Mouse (Mus musculus): Measurements from ENCODE around the gene Kmt2d. TPM values are rescaled to one million over a fixed set of nuclear protein-coding genes. Genes with fewer than 3 reads are reported as not detected.

Gene Kmt2d
- polyA plus RNA-seq, 1 experiment from 2014 or later = 4.2 TPM

DNA sequence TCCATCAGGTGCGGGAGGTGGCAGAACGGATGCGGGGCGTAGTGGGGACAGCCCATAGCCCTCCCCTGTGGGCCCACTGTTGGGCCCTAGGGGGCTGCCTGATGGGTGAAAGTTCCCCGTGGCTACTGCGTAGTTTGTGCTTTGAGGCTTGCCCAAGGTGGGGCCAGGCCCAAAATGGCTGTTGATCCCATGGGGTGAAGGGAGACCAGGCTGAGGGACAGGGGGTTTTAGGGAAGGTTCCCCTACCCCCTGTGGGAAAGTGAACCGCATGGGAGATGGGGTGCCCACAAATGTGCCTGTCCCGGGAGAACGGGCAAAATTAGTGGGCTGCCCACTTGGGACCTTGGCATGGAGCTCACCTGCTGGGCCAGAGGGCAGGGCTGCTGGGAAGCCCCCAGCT, 18.9 kb downstream of the Kmt2d start:
- no peaks in the 10 kb centered on the region for H3K4me1 ChIP-seq (replicated peaks)
- H3K4me3 ChIP-seq (replicated peaks) = no peak overlapping the region
- ATAC-seq (ENCODE audit: low read depth) = no peak
- H3K9ac ChIP-seq = no peak overlapping the region
- H3K9me3 ChIP-seq (replicated peaks) = no peaks in the 10 kb centered on the region
- H3K36me3 ChIP-seq = peaks cover 100% of the 10 kb centered on the region
- DNase-seq = no peak
- no peak overlapping the region for H3K4me2 ChIP-seq
- H3K27ac ChIP-seq = no peak overlapping the region
- 87% methylated on average over 9 of the region's 9 CpGs for WGBS (ENCODE audit: insufficient replicate concordance)
- no peaks in the 10 kb centered on the region for H3K27me3 ChIP-seq

GRCm38 (mm10) chr15:98851229-98851818, 19.7 kb downstream of the Kmt2d start:
- Histone ChIP-seq H3K4me2 (no peak overlapping the region), H3K27ac (no peak overlapping the region), H3K9me3 (replicated peaks) (no peaks in the 10 kb centered on the region), H3K4me1 (replicated peaks) (no peaks in the 10 kb centered on the region), H3K27me3 (no peaks in the 10 kb centered on the region), H3K4me3 (replicated peaks) (no peak overlapping the region), H3K36me3 (peaks cover 100% of the 10 kb centered on the region), H3K9ac (no peak overlapping the region)
- ATAC-seq (ENCODE audit: low read depth) (no peak), DNase-seq (no peak)
- 90% methylated on average over 21 of the region's 21 CpGs for WGBS (ENCODE audit: insufficient replicate concordance)

GRCm38 (mm10) chr15:98850668-98851067, 20.3 kb downstream of the Kmt2d start:
- Histone ChIP-seq H3K4me1 (replicated peaks) (0 out of 2 replicates have a peak, but pooled peaks cover under 1% of the 10 kb centered on the region), H3K27me3 (no peaks in the 10 kb centered on the region), H3K36me3 (peaks cover 100% of the 10 kb centered on the region), H3K9me3 (replicated peaks) (no peaks in the 10 kb centered on the region), H3K9ac (no peak overlapping the region), H3K4me2 (no peak overlapping the region), H3K27ac (no peak overlapping the region), H3K4me3 (replicated peaks) (no peak overlapping the region)
- WGBS (ENCODE audit: insufficient replicate concordance) = 88% methylated on average over 14 of the region's 14 CpGs
- ATAC-seq (ENCODE audit: low read depth) (no peak), DNase-seq (no peak)

DNA sequence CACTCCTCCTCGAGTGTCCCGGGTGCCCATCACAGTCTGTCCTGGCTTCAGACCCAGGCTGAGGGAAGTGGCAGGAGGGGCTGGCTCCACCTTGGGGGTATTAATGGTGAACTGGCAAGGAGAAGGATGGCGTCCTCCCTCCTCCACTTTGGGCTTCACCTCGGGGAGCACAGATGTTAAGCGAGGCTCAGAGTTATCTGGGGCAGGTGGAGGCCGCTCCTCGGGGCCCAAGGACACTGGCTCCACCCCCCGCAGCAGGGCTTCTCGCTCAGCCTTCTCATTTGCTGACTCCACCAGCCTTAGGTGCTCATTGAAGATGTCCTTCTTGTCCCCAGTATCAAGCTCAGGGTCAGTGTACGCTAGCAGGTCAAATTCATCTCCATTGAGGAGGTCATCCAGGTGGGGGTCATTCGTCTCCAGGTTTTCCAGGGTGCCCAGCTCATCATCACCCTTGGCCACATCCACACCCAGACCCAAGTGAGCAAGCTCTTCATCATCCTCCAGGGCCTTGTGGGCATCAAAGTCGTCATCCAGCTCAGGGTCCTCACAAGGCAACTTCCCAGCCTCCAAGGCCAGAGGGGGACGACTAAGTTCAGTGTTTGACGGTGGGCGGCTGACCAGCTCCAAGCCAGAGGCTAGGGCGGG, 20.9 kb downstream of the Kmt2d start:
- WGBS (ENCODE audit: insufficient replicate concordance) = 86% methylated on average over 16 of the region's 16 CpGs
- ATAC-seq (ENCODE audit: low read depth) (no peak), DNase-seq (no peak)
- no peak overlapping the region for H3K27ac ChIP-seq
- H3K4me1 ChIP-seq (replicated peaks) = 0 out of 2 replicates have a peak, but pooled peaks cover 2% of the 10 kb centered on the region
- H3K9ac ChIP-seq = no peak overlapping the region
- H3K9me3 ChIP-seq (replicated peaks) = no peaks in the 10 kb centered on the region
- peaks cover 100% of the 10 kb centered on the region for H3K36me3 ChIP-seq
- no peak overlapping the region for H3K4me3 ChIP-seq (replicated peaks)
- H3K27me3 ChIP-seq = no peaks in the 10 kb centered on the region
- no peak overlapping the region for H3K4me2 ChIP-seq

- Histone ChIP-seq H3K4me1 (replicated peaks) (peaks cover 9% of the 10 kb centered on the region), H3K27me3 (no peaks in the 10 kb centered on the region), H3K4me2 (no peak overlapping the region), H3K9ac (no peak overlapping the region), H3K36me3 (peaks cover 100% of the 10 kb centered on the region), H3K4me3 (replicated peaks) (no peak overlapping the region), H3K27ac (no peak overlapping the region), H3K9me3 (replicated peaks) (no peaks in the 10 kb centered on the region)
- DNase-seq = no peak
- 94% methylated on average over 11 of the region's 11 CpGs for WGBS (ENCODE audit: insufficient replicate concordance)
- ATAC-seq (ENCODE audit: low read depth) = no peak
These were observed 21.8 kb downstream of the Kmt2d start for GRCm38 (mm10) chr15:98849165-98849564.

GRCm38 (mm10) chr15:98846140-98846539, 24.9 kb downstream of the Kmt2d start:
- Histone ChIP-seq H3K9me3 (replicated peaks) (no peaks in the 10 kb centered on the region), H3K4me3 (replicated peaks) (no peak overlapping the region), H3K4me2 (no peak overlapping the region), H3K36me3 (peaks cover 100% of the 10 kb centered on the region), H3K9ac (no peak overlapping the region), H3K27me3 (no peaks in the 10 kb centered on the region), H3K4me1 (replicated peaks) (peaks cover 15% of the 10 kb centered on the region), H3K27ac (no peak overlapping the region)
- DNase-seq = no peak
- 83% methylated on average over 8 of the region's 8 CpGs for WGBS (ENCODE audit: insufficient replicate concordance)
- no peak for ATAC-seq (ENCODE audit: low read depth)

- Histone ChIP-seq H3K9ac (no peak overlapping the region), H3K4me2 (no peak overlapping the region), H3K36me3 (peaks cover 100% of the 10 kb centered on the region), H3K4me1 (replicated peaks) (peaks cover 15% of the 10 kb centered on the region), H3K9me3 (replicated peaks) (no peaks in the 10 kb centered on the region), H3K27me3 (no peaks in the 10 kb centered on the region), H3K4me3 (replicated peaks) (no peak overlapping the region), H3K27ac (no peak overlapping the region; the same call in 1 of the 2 replicates)
- WGBS (ENCODE audit: insufficient replicate concordance) = 84% methylated on average over 2 of the region's 2 CpGs
- ATAC-seq (ENCODE audit: low read depth) = no peak
- no peak for DNase-seq
These were observed 25.9 kb downstream of the Kmt2d start for GRCm38 (mm10) chr15:98845149-98845548.

GRCm38 (mm10) chr15:98843595-98844223, 27.3 kb downstream of the Kmt2d start:
- ATAC-seq (ENCODE audit: low read depth) = no peak

DNA sequence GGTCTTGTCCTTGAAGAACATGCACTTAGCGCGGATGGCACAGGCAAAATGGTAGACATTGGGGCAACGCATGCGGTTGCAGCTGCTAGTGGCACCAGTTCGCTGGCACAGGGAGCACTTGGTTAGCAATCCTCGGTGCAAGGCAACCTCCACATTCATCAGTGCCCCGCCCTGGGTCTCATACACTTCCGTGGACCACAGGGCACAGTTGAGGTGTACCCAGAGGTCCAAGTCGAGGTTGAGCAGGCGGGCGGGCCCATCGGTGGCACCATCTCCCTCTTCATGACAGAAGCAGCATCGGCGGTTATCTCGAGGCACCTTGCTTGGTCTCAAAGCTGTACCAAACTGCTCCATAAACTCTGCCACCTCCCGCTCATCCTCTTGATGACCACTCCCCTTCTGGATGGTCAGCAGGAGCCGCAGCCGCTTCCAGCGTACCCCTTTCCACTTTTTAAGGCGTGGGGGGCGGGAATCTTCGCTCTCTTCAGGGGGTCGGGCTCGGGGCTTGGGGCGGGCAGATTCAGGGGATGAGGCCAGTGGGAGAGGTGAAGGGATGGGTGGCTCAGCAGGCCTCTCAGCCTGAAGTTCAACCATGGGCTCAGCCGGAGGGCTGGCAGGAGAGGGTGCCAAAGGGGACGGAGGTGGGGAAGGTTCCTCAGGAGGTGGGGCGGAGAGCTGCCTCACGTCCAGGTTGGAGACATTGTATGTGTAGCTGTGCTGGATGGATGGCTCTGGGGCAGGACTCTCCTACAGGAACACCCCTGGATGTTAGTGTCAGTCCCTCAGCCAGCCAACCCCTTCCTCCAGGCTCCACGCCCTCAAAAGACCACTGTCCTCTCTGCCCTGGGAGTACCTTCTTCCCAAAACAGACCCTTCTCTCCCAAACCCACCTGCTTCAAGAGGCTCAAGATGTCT, 31.1 kb downstream of the Kmt2d start:
- Histone ChIP-seq H3K4me3 (replicated peaks) (no peak overlapping the region), H3K36me3 (peaks cover 100% of the 10 kb centered on the region), H3K27me3 (no peaks in the 10 kb centered on the region), H3K4me2 (no peak overlapping the region), H3K4me1 (replicated peaks) (peaks cover 57% of the 10 kb centered on the region), H3K9me3 (replicated peaks) (no peaks in the 10 kb centered on the region), H3K9ac (no peak overlapping the region), H3K27ac (peak overlapping the region; percentile 99; the same call in 1 of the 2 replicates)
- 90% methylated on average over 30 of the region's 30 CpGs for WGBS (ENCODE audit: insufficient replicate concordance)
- ATAC-seq (ENCODE audit: low read depth) (no peak), DNase-seq (no peak)

More at GRCm38 (mm10) chr15:98843595-98844223, 27.3 kb downstream of the Kmt2d start:
- Histone ChIP-seq H3K27me3 (no peaks in the 10 kb centered on the region), H3K4me2 (no peak overlapping the region), H3K9me3 (replicated peaks) (no peaks in the 10 kb centered on the region), H3K27ac (0 out of 2 replicates have a peak overlapping the region, but pooled peaks have one; percentile 6), H3K9ac (no peak overlapping the region), H3K36me3 (peaks cover 100% of the 10 kb centered on the region), H3K4me1 (replicated peaks) (peaks cover 25% of the 10 kb centered on the region), H3K4me3 (replicated peaks) (no peak overlapping the region)
- WGBS (ENCODE audit: insufficient replicate concordance) = 87% methylated on average over 11 of the region's 11 CpGs
- DNase-seq = no peak

DNA sequence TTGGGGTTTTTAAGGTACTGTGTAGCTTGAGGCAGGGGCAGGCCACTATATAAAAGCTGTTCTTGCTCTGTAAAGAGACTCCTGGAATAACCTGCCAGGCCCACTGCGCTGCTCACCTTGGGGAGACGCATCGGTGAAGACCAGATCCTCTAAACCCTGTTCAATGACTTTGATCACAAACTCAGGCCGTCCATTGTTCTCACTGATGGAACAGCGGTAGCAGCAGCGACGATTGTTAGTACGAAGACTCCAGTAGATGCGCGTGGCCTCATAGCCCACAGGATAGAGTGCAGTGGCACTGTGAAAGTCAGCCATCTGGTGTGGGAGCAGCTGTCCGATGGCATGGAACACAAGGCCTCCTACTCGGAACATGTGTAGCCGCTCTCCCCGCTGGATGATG, 31.8 kb downstream of the Kmt2d start:
- H3K9ac ChIP-seq = no peak overlapping the region
- H3K9me3 ChIP-seq (replicated peaks) = no peaks in the 10 kb centered on the region
- DNase-seq (no peak), ATAC-seq (ENCODE audit: low read depth) (no peak)
- WGBS (ENCODE audit: insufficient replicate concordance) = 91% methylated on average over 14 of the region's 14 CpGs
- H3K36me3 ChIP-seq = peaks cover 100% of the 10 kb centered on the region
- H3K4me1 ChIP-seq (replicated peaks) = peaks cover 51% of the 10 kb centered on the region
- no peaks in the 10 kb centered on the region for H3K27me3 ChIP-seq
- H3K27ac ChIP-seq = peak overlapping the region; percentile 99
- no peak overlapping the region for H3K4me2 ChIP-seq
- no peak overlapping the region for H3K4me3 ChIP-seq (replicated peaks)

DNA sequence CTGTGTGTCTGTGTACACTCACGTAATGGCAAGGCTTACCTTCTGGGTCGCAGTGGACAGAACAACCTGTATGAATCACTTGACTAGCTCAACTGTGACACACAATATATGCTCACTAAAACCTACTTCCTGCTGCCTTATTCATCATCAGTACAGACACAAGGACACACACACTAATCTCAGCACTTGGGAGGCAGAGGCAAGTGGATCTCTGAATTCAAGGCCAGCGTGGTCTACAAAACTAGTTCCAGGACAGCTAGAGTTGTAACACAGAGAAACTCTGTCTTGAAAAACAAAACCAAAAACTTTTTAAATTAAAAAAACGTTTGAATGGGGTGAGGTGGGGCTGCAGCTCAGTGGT, 33.3 kb downstream of the Kmt2d start:
- Histone ChIP-seq H3K27ac (peak overlapping the region; percentile 99), H3K27me3 (no peaks in the 10 kb centered on the region), H3K4me1 (replicated peaks) (peaks cover 57% of the 10 kb centered on the region), H3K4me2 (peak overlapping the region; percentile 60), H3K9ac (peak overlapping the region; percentile 67), H3K36me3 (peaks cover 100% of the 10 kb centered on the region), H3K4me3 (replicated peaks) (0 out of 2 replicates have a peak overlapping the region, but pooled peaks have one; percentile 33), H3K9me3 (replicated peaks) (no peaks in the 10 kb centered on the region)
- 49% methylated on average over 4 of the region's 4 CpGs for WGBS (ENCODE audit: insufficient replicate concordance)
- DNase-seq (no peak), ATAC-seq (ENCODE audit: low read depth) (peak; percentile 49)
